Mouse (Mus musculus) neural tube, embryonic 15.5 days (tissue): ENCODE measurements around the gene Usp12. TPM values are rescaled to one million over a fixed set of nuclear protein-coding genes. Genes with fewer than 3 reads are reported as not detected.
A peak's percentile ranks its signal among the peaks of the same experiment; 100 is the strongest.

Experiments used
- ATAC-seq: fragments of 200-750 bp; cut with Nextera tagmentation; 2 replicates; pipeline ENCODE4 v1.8.0; 2017; ENCODE audit warnings: mild to moderate bottlenecking, moderate TSS enrichment, moderate library complexity; ENCODE audit not compliant: low FRiP score
- H3K27ac ChIP-seq: fragments of 300-500 bp; sonication (generic); replicated peaks from 2 replicates; pipeline ENCODE4 v1.5.1; 2015; ENCODE audit warnings: mild to moderate bottlenecking, inconsistent platforms
- H3K27me3 ChIP-seq: fragments of 300-500 bp; sonication (generic); replicated peaks from 2 replicates; pipeline ENCODE4 v1.6.1; 2015; ENCODE audit warnings: inconsistent platforms
- H3K36me3 ChIP-seq: fragments of 300-500 bp; sonication (generic); 2 replicates; pipeline ENCODE4 v1.6.1; 2015; ENCODE audit warnings: inconsistent platforms
- H3K4me1 ChIP-seq: fragments of 300-500 bp; sonication (generic); 2 replicates; pipeline ENCODE4 v1.6.1; 2015; ENCODE audit warnings: inconsistent platforms
- H3K4me2 ChIP-seq: fragments of 300-500 bp; sonication (generic); 2 replicates; pipeline ENCODE4 v1.6.1; 2015; ENCODE audit warnings: inconsistent platforms, mild to moderate bottlenecking, moderate library complexity
- H3K4me3 ChIP-seq: fragments of 300-500 bp; sonication (generic); replicated peaks from 2 replicates; pipeline ENCODE4 v1.5.1; 2015; ENCODE audit warnings: mild to moderate bottlenecking, inconsistent platforms
- H3K9ac ChIP-seq: fragments of 300-500 bp; sonication (generic); replicated peaks from 2 replicates; pipeline ENCODE4 v1.6.1; 2015; ENCODE audit warnings: mild to moderate bottlenecking, inconsistent platforms
- H3K9me3 ChIP-seq: fragments of 300-500 bp; sonication (generic); replicated peaks from 2 replicates; pipeline ENCODE4 v1.6.1; 2016; ENCODE audit warnings: inconsistent platforms
- WGBS: fragments of 180-500 bp; shearing (Covaris S2); methylation state at CpG from one replicate; pipeline ENCODE4 v1.1.7; 2015; ENCODE audit warnings: mixed read lengths; 5-methylcytosine and 5-hydroxymethylcytosine counted together
- polyA plus RNA-seq: library from polyadenylated mRNA; unstranded; fragments of >200 nt; fragmentation: Nextera tagmentation; extraction: Ambion mirVana; gene quantifications from 2 replicates; pipeline ENCODE4 v1.2.1, GENCODE M21; 2015

Usp12 gene
- polyA plus RNA-seq, 1 experiment from 2014 or later: 14.4 TPM

- Histone ChIP-seq H3K27ac (no peak overlapping the region), H3K9ac (no peak overlapping the region), H3K4me3 (no peak overlapping the region), H3K4me2 (no peak overlapping the region), H3K27me3 (no peaks in the 10 kb centered on the region), H3K4me1 (peaks cover 28% of the 10 kb centered on the region), H3K36me3 (peaks cover 3% of the 10 kb centered on the region; the same call in 1 of the 2 replicates), H3K9me3 (no peaks in the 10 kb centered on the region)
- no peak for ATAC-seq
- WGBS: 49% methylated on average over 11 of the region's 11 CpGs
These were observed 22.8 kb downstream of the Usp12 start for GRCm38 (mm10) chr5:146771982-146772381.

GRCm38 (mm10) chr5:146770002-146770848 is 24.6 kb downstream of the Usp12 start:
- 0 out of 2 replicates have a peak, but pooled peaks have one; percentile 36 for ATAC-seq
- no peak overlapping the region for H3K27ac ChIP-seq
- peaks cover 26% of the 10 kb centered on the region for H3K4me1 ChIP-seq

DNA sequence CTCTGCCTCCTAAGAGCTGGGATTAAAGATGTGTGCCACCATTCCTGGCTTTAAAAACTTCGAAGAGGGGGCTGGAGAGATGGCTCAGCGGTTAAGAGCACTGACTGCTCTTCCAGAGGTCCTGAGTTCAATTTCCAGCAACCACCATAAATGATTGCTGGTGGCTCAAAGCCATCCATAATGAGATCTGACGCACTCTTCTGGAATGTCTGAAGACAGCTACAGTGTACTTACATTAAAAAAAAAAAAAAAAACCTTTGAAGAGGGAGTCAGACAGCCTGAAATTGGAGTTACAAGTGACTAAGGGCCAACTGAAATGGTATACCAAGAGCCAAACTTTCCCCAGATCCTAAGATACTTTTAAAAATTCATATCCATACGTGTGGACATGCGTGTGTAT is 29.0 kb downstream of the Usp12 start:
- 95% methylated on average over 5 of the region's 5 CpGs for WGBS
- no peak overlapping the region for H3K4me3 ChIP-seq
- H3K27ac ChIP-seq: no peak overlapping the region
- H3K4me1 ChIP-seq: peaks cover 14% of the 10 kb centered on the region; the same call in 1 of the 2 replicates
- no peak for ATAC-seq
- no peak overlapping the region for H3K4me2 ChIP-seq
- peaks cover 29% of the 10 kb centered on the region for H3K36me3 ChIP-seq
- H3K27me3 ChIP-seq: no peaks in the 10 kb centered on the region
- no peaks in the 10 kb centered on the region for H3K9me3 ChIP-seq
- H3K9ac ChIP-seq: no peak overlapping the region

More at GRCm38 (mm10) chr5:146770002-146770848, 24.6 kb downstream of the Usp12 start:
- Histone ChIP-seq H3K9ac (no peak overlapping the region), H3K36me3 (peaks cover 4% of the 10 kb centered on the region; the same call in 1 of the 2 replicates), H3K27me3 (no peaks in the 10 kb centered on the region), H3K4me3 (no peak overlapping the region), H3K4me2 (no peak overlapping the region), H3K9me3 (no peaks in the 10 kb centered on the region)
- 59% methylated on average over 15 of the region's 15 CpGs for whole genome bisulfite sequencing

GRCm38 (mm10) chr5:146759159-146759558 is 35.6 kb downstream of the Usp12 start:
- Histone ChIP-seq H3K9ac (no peak overlapping the region), H3K36me3 (peaks cover 27% of the 10 kb centered on the region), H3K4me1 (no peaks in the 10 kb centered on the region), H3K9me3 (no peaks in the 10 kb centered on the region), H3K27me3 (no peaks in the 10 kb centered on the region), H3K27ac (no peak overlapping the region), H3K4me2 (no peak overlapping the region), H3K4me3 (no peak overlapping the region)
- ATAC-seq: no peak
- WGBS: 90% methylated on average over 6 of the region's 6 CpGs

DNA sequence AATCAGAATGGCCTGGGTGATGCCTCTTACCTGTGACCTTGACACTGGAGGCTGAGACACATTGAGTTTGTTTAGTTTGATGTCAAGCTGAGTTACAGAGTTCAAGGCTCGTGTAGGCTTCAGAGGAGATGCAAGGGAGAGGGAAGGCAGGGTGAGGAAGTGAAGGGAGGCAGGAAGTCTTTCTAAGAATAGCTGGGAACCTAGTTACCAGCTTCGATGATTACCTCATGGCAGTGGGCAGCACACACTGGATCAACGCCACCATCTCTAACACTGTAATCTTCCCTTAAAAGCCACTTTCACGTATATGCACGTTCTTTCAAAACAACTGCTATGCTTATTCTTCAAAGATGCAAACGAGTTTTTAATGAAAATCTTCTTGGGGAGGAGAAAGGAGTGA is 36.9 kb downstream of the Usp12 start:
- Histone ChIP-seq H3K4me1 (no peaks in the 10 kb centered on the region), H3K9ac (no peak overlapping the region), H3K9me3 (no peaks in the 10 kb centered on the region), H3K36me3 (peaks cover 36% of the 10 kb centered on the region), H3K27ac (no peak overlapping the region), H3K4me2 (no peak overlapping the region), H3K4me3 (no peak overlapping the region), H3K27me3 (no peaks in the 10 kb centered on the region)
- 79% methylated on average over 6 of the region's 6 CpGs for WGBS
- ATAC-seq: no peak

DNA sequence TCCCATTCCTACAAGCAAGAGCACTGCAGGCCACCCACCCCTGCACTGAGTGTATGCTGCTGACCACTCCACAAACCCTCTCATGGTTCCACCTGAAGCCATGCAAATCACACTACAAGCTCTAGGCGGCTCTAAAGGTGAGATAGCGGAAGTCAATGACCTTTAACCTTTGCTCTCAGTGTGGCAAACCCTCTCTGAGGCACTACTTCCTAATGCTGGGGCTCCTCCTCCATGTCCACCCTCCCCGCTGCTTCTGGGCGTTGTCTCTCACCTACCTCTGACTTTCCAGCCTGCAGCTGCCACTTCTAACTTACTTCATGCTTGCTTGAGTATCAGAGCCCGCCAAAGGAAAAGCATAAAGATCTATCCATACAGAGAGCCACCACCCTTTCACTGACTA is 37.5 kb downstream of the Usp12 start:
- Histone ChIP-seq H3K4me2 (no peak overlapping the region), H3K27ac (no peak overlapping the region), H3K4me3 (no peak overlapping the region), H3K4me1 (no peaks in the 10 kb centered on the region), H3K36me3 (peaks cover 35% of the 10 kb centered on the region), H3K9me3 (no peaks in the 10 kb centered on the region), H3K27me3 (no peaks in the 10 kb centered on the region), H3K9ac (no peak overlapping the region)
- no peak for ATAC-seq
- 91% methylated on average over 5 of the region's 5 CpGs for WGBS

GRCm38 (mm10) chr5:146753181-146753580 is 41.6 kb downstream of the Usp12 start:
- Histone ChIP-seq H3K4me3 (no peak overlapping the region), H3K27ac (no peak overlapping the region), H3K4me1 (no peaks in the 10 kb centered on the region), H3K4me2 (no peak overlapping the region), H3K36me3 (peaks cover 47% of the 10 kb centered on the region), H3K9me3 (no peaks in the 10 kb centered on the region), H3K9ac (no peak overlapping the region), H3K27me3 (no peaks in the 10 kb centered on the region)
- 96% methylated on average over 8 of the region's 8 CpGs for WGBS
- no peak for ATAC-seq

- 89% methylated on average over 7 of the region's 7 CpGs for WGBS
- H3K4me3 ChIP-seq: no peak overlapping the region
- H3K4me2 ChIP-seq: no peak overlapping the region
- no peak for ATAC-seq
- no peak overlapping the region for H3K27ac ChIP-seq
- peaks cover 47% of the 10 kb centered on the region for H3K36me3 ChIP-seq
- H3K27me3 ChIP-seq: no peaks in the 10 kb centered on the region
- H3K9ac ChIP-seq: no peak overlapping the region
- no peaks in the 10 kb centered on the region for H3K9me3 ChIP-seq
- H3K4me1 ChIP-seq: no peaks in the 10 kb centered on the region
These were observed 43.8 kb downstream of the Usp12 start for GRCm38 (mm10) chr5:146750958-146751357.

DNA sequence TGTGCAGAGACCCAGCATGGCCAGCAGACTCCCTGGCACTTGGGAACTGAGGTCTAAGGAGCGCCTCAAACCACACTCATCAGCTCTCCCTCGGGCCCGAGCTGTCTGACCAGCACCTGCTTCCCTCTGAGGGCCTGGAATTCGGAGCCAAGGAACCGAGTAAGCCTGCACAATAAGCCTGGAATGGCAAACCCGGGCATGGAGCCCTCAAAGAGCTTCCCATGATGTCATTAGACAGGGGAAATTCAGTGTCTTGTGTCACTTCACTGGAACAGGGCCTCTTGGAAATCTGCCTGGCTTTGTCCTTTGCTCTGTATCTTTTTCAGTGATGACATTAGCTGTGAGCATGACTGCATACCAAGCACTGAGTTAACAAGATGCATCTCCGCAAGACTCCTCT is 44.5 kb downstream of the Usp12 start:
- WGBS: 82% methylated on average over 7 of the region's 7 CpGs
- peaks cover 47% of the 10 kb centered on the region for H3K36me3 ChIP-seq
- H3K4me1 ChIP-seq: no peaks in the 10 kb centered on the region
- H3K27ac ChIP-seq: no peak overlapping the region
- no peak overlapping the region for H3K9ac ChIP-seq
- no peak for ATAC-seq
- no peak overlapping the region for H3K4me2 ChIP-seq
- no peaks in the 10 kb centered on the region for H3K9me3 ChIP-seq
- H3K4me3 ChIP-seq: no peak overlapping the region
- no peaks in the 10 kb centered on the region for H3K27me3 ChIP-seq

DNA sequence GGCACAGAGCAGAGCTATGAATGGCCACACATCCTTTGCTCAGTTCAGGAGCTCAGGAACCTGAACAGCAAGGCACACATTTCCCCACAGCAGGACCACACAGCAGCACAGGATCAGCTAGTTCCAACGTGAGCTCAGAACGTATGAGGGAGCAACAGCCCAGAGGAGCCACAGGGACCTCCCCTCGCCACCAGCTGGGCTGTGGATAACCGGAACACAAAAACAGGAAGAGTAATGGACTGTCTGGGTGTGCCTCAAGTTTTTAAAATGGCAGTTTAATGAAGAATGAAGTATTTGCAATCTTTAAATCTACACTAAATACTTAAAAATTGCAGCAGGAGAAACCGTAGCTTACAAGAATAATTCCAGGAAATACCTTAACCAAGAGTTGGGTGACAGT is 44.9 kb downstream of the Usp12 start:
- no peaks in the 10 kb centered on the region for H3K4me1 ChIP-seq
- ATAC-seq: no peak
- H3K27ac ChIP-seq: no peak overlapping the region
- H3K9me3 ChIP-seq: no peaks in the 10 kb centered on the region
- no peak overlapping the region for H3K4me2 ChIP-seq
- 78% methylated on average over 5 of the region's 5 CpGs for WGBS
- no peak overlapping the region for H3K4me3 ChIP-seq
- H3K9ac ChIP-seq: no peak overlapping the region
- no peaks in the 10 kb centered on the region for H3K27me3 ChIP-seq
- peaks cover 47% of the 10 kb centered on the region for H3K36me3 ChIP-seq

DNA sequence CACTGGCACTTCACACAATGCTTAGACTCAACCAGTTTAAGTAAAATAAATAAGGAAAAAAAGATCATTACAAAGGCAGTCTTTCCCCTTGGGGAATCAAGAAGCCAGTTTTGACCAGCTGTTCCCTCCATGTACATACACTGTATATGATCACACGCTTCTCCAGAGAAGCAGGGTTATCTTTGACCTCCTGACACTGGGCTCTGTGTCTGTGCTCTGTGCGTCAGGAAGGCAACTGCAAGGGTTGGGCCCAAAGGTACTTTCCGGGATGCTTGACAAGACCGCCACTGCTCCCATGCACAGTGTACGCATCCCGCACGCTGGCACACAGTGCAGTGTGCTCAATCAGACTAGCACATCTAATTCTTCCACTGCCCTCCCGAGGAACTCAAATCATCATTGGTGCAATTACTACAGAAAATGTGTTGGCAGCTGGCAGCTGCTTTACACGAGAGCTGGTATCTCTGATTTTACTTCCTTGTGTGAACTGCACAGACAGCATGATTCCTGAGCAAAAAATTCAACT is 57.8 kb downstream of the Usp12 start:
- H3K4me3 ChIP-seq: no peak overlapping the region
- no peaks in the 10 kb centered on the region for H3K27me3 ChIP-seq
- 62% methylated on average over 9 of the region's 9 CpGs for WGBS
- no peak; the same call in 1 of the 2 replicates for ATAC-seq
- H3K4me2 ChIP-seq: no peak overlapping the region
- H3K27ac ChIP-seq: no peak overlapping the region
- no peaks in the 10 kb centered on the region for H3K9me3 ChIP-seq
- peaks cover 4% of the 10 kb centered on the region; the same call in 1 of the 2 replicates for H3K4me1 ChIP-seq
- H3K9ac ChIP-seq: no peak overlapping the region
- H3K36me3 ChIP-seq: peaks cover 52% of the 10 kb centered on the region

GRCm38 (mm10) chr5:146736348-146736747 is 58.5 kb downstream of the Usp12 start:
- H3K4me2 ChIP-seq: no peak overlapping the region
- H3K36me3 ChIP-seq: peaks cover 51% of the 10 kb centered on the region
- H3K27ac ChIP-seq: no peak overlapping the region
- no peaks in the 10 kb centered on the region for H3K27me3 ChIP-seq
- H3K9ac ChIP-seq: no peak overlapping the region
- H3K4me3 ChIP-seq: no peak overlapping the region
- WGBS: 80% methylated on average over 18 of the region's 18 CpGs
- ATAC-seq: no peak
- H3K9me3 ChIP-seq: no peaks in the 10 kb centered on the region
- peaks cover 4% of the 10 kb centered on the region; the same call in 1 of the 2 replicates for H3K4me1 ChIP-seq
